13 mouse cellular contexts compared by ENCODE assay signal in genomic region chr14:118608816-118609465, GRCm38 (mm10).
A peak's percentile ranks its signal among the peaks of the same experiment; 100 is the strongest.
DNase-seq lines count a peak whose midpoint lies in the region; ATAC-seq and TF ChIP-seq lines count a peak whose summit lies in the region.
"Had no signal": no experiment of that assay in that cellular context is flagged by ENCODE, and none has a peak within 500 bp of the region (broad histone marks: within the 10 kb centered on the region; RNA-seq: fewer than 3 reads in every experiment).

No protein-coding gene starts in this region.

- no peak overlapping the region for H3K4me2 ChIP-seq in lung, embryonic 14.5 days
- H3K4me2 ChIP-seq in forebrain, postnatal 0 days (ENCODE audit: low read depth), result no peak overlapping the region
- H3K4me2 ChIP-seq in neural tube, embryonic 15.5 days, result no peak overlapping the region
- H3K4me2 ChIP-seq in kidney, embryonic 14.5 days (replicated peaks; ENCODE audit: low read depth, low read length), result no peak overlapping the region
- H3K4me2 ChIP-seq: heart, embryonic 15.5 days; intestine, embryonic 15.5 days; liver, embryonic 15.5 days had no signal

- DNase-seq in lung, embryonic 14.5 days, result peak; percentile 77
- DNase-seq in lung, postnatal 10 days, result no peak
- peak; percentile 15 for DNase-seq in right cerebral cortex, postnatal 4 days
- no peak for DNase-seq in right cerebral cortex, postnatal 14 days
- peak; percentile 69 for DNase-seq in forebrain, postnatal 0 days
- DNase-seq in kidney, adult 9 months, result no peak
- DNase-seq: adrenal gland, adult 2 months; thymus, postnatal 25 days had no signal

- no peaks in the 10 kb centered on the region for H3K4me1 ChIP-seq in lung, embryonic 14.5 days (ENCODE audit: insufficient read depth)
- H3K4me1 ChIP-seq in forebrain, postnatal 0 days (ENCODE audit: insufficient read depth), result 0 out of 2 replicates have a peak, but pooled peaks cover 4% of the 10 kb centered on the region
- no peaks in the 10 kb centered on the region for H3K4me1 ChIP-seq in neural tube, embryonic 15.5 days
- no peaks in the 10 kb centered on the region for H3K4me1 ChIP-seq in kidney, embryonic 14.5 days (ENCODE audit: control insufficient read depth, insufficient read depth, low read length)
- H3K4me1 ChIP-seq: heart, embryonic 15.5 days; liver, embryonic 15.5 days had no signal

- no peaks in the 10 kb centered on the region for H3K36me3 ChIP-seq in lung, embryonic 14.5 days (ENCODE audit: insufficient read depth)
- H3K36me3 ChIP-seq in forebrain, postnatal 0 days (ENCODE audit: insufficient read depth), result no peaks in the 10 kb centered on the region
- no peaks in the 10 kb centered on the region for H3K36me3 ChIP-seq in neural tube, embryonic 15.5 days
- no peaks in the 10 kb centered on the region for H3K36me3 ChIP-seq in kidney, embryonic 14.5 days (ENCODE audit: control insufficient read depth, insufficient read depth, low read length)
- H3K36me3 ChIP-seq: heart, embryonic 15.5 days; intestine, embryonic 15.5 days had no signal

- no peaks in the 10 kb centered on the region for H3K27me3 ChIP-seq in lung, embryonic 14.5 days (ENCODE audit: insufficient read depth, low read length)
- no peaks in the 10 kb centered on the region for H3K27me3 ChIP-seq in forebrain, postnatal 0 days (ENCODE audit: insufficient read depth, low read length)
- H3K27me3 ChIP-seq in neural tube, embryonic 15.5 days (replicated peaks), result no peaks in the 10 kb centered on the region
- no peaks in the 10 kb centered on the region for H3K27me3 ChIP-seq in kidney, embryonic 14.5 days (ENCODE audit: control insufficient read depth, insufficient read depth, low read length)
- H3K27me3 ChIP-seq: heart, embryonic 15.5 days; intestine, embryonic 15.5 days; liver, embryonic 15.5 days had no signal

- H3K4me3 ChIP-seq in lung, embryonic 14.5 days (ENCODE audit: low read depth, low read length), result no peak overlapping the region
- H3K4me3 ChIP-seq in forebrain, postnatal 0 days (ENCODE audit: low read depth, low read length), result no peak overlapping the region
- H3K4me3 ChIP-seq in neural tube, embryonic 15.5 days (replicated peaks), result no peak overlapping the region
- H3K4me3 ChIP-seq in kidney, embryonic 14.5 days (ENCODE audit: low read length), result no peak overlapping the region
- H3K4me3 ChIP-seq: heart, embryonic 15.5 days; intestine, embryonic 15.5 days; liver, embryonic 15.5 days had no signal

- H3K9me3 ChIP-seq in lung, embryonic 14.5 days (ENCODE audit: low read depth, low read length), result no peaks in the 10 kb centered on the region
- no peaks in the 10 kb centered on the region for H3K9me3 ChIP-seq in forebrain, postnatal 0 days (ENCODE audit: low read length)
- no peaks in the 10 kb centered on the region for H3K9me3 ChIP-seq in neural tube, embryonic 15.5 days (replicated peaks)
- no peaks in the 10 kb centered on the region for H3K9me3 ChIP-seq in kidney, embryonic 14.5 days (ENCODE audit: control insufficient read depth, low read length)
- H3K9me3 ChIP-seq: heart, embryonic 15.5 days; intestine, embryonic 15.5 days; liver, embryonic 15.5 days had no signal

- no peak overlapping the region for H3K9ac ChIP-seq in lung, embryonic 14.5 days
- H3K9ac ChIP-seq in forebrain, postnatal 0 days, result no peak overlapping the region
- no peak overlapping the region for H3K9ac ChIP-seq in neural tube, embryonic 15.5 days (replicated peaks)
- no peak overlapping the region for H3K9ac ChIP-seq in kidney, embryonic 14.5 days (ENCODE audit: low read depth, low read length)
- H3K9ac ChIP-seq: heart, embryonic 15.5 days; intestine, embryonic 15.5 days; liver, embryonic 15.5 days had no signal

- H3K27ac ChIP-seq in lung, embryonic 14.5 days (ENCODE audit: low read depth), result no peak overlapping the region
- H3K27ac ChIP-seq in forebrain, postnatal 0 days (ENCODE audit: low read depth, low read length), result 0 out of 2 replicates have a peak overlapping the region, but pooled peaks have one; percentile 35
- no peak overlapping the region for H3K27ac ChIP-seq in neural tube, embryonic 15.5 days (replicated peaks)
- H3K27ac ChIP-seq in kidney, embryonic 14.5 days (ENCODE audit: low read depth, low read length), result no peak overlapping the region
- H3K27ac ChIP-seq: heart, embryonic 15.5 days; intestine, embryonic 15.5 days; liver, embryonic 15.5 days had no signal

- TF ChIP-seq CTCF in lung, embryonic 14.5 days (IDR thresholded peaks at IDR 0.05; ENCODE audit: low read depth), result no peak
- TF ChIP-seq CTCF in forebrain, postnatal 0 days (IDR thresholded peaks at IDR 0.05; ENCODE audit: low read depth), result no peak

- WGBS in lung, embryonic 14.5 days, result 49% methylated on average over 16 of the region's 16 CpGs
- 16% methylated on average over 16 of the region's 16 CpGs for WGBS in forebrain, postnatal 0 days
- 59% methylated on average over 16 of the region's 16 CpGs for WGBS in neural tube, embryonic 15.5 days
- WGBS in kidney, embryonic 14.5 days, result 94% methylated on average over 16 of the region's 16 CpGs

- peak; percentile 11; the same call in 1 of the 2 replicates for ATAC-seq in lung, embryonic 14.5 days (ENCODE audit: insufficient read depth)
- ATAC-seq in forebrain, postnatal 0 days, result peak; percentile 87
- peak; percentile 49; the same call in 1 of the 2 replicates for ATAC-seq in neural tube, embryonic 15.5 days (ENCODE audit: low FRiP score)
- ATAC-seq in kidney, embryonic 14.5 days (ENCODE audit: low FRiP score, low TSS enrichment), result no peak
- ATAC-seq: intestine, embryonic 15.5 days had no signal

Comparison
In these comparisons a context has a peak if more than half of its experiments do, and no peak if none do; other contexts are left out.
1. DNase-seq: peak in lung, embryonic 14.5 days (single experiment), right cerebral cortex, postnatal 4 days (single experiment) and forebrain, postnatal 0 days (single experiment); none in lung, postnatal 10 days (single experiment), right cerebral cortex, postnatal 14 days (single experiment) and kidney, adult 9 months (single experiment).